Comparison of ENCODE assay signal across 8 mouse cellular contexts in genomic region chr17:44778141-44778540, GRCm38 (mm10). TPM values are rescaled to one million over a fixed set of nuclear protein-coding genes. Genes with fewer than 3 reads are reported as not detected.
DNase-seq lines count a peak whose midpoint lies in the region; ATAC-seq lines count a peak whose summit lies in the region.

No protein-coding gene starts in this region.

- H3K36me3 ChIP-seq in erythroblast, embryonic 14.5 days (ENCODE audit: control insufficient read depth): no peaks in the 10 kb centered on the region
- no peaks in the 10 kb centered on the region for H3K36me3 ChIP-seq in liver, embryonic 15.5 days (replicated peaks)

- no peak for ATAC-seq in erythroblast, adult 5-6 weeks (replicated peaks; ENCODE audit: low FRiP score, poor library complexity, severe bottlenecking)
- ATAC-seq in liver, embryonic 15.5 days (ENCODE audit: insufficient read depth): no peak

- peak overlapping the region; percentile 95 for H3K4me2 ChIP-seq in liver, embryonic 15.5 days

- peak; percentile 5 for DNase-seq in thymus, postnatal 14 days
- no peak for DNase-seq in thymus, postnatal 36 days
- DNase-seq in spleen, adult 18-20 months: no peak
- no peak for DNase-seq in yolk sac, embryonic 10.5 days (ENCODE audit: low spot score)
- DNase-seq in adrenal gland, postnatal 4 days (ENCODE audit: low spot score in 2 of 2): no peak

- no peak overlapping the region for H3K27ac ChIP-seq in liver, embryonic 15.5 days (replicated peaks)

- WGBS in liver, embryonic 15.5 days (ENCODE audit: insufficient replicate concordance): 55% methylated on average over 5 of the region's 5 CpGs

- H3K9me3 ChIP-seq in erythroblast, embryonic 14.5 days (ENCODE audit: control insufficient read depth, low read length): 0 out of 2 replicates have a peak, but pooled peaks cover 3% of the 10 kb centered on the region
- 0 out of 2 replicates have a peak, but pooled peaks cover 3% of the 10 kb centered on the region for H3K9me3 ChIP-seq in liver, embryonic 15.5 days (replicated peaks)

- no peak overlapping the region for H3K9ac ChIP-seq in liver, embryonic 15.5 days

- H3K4me1 ChIP-seq in erythroblast, embryonic 14.5 days (ENCODE audit: control insufficient read depth): peaks cover 15% of the 10 kb centered on the region
- H3K4me1 ChIP-seq in liver, embryonic 15.5 days (replicated peaks): peaks cover 18% of the 10 kb centered on the region

- H3K27me3 ChIP-seq in erythroblast, embryonic 14.5 days (ENCODE audit: control insufficient read depth): no peaks in the 10 kb centered on the region
- H3K27me3 ChIP-seq in liver, embryonic 15.5 days: no peaks in the 10 kb centered on the region

- H3K4me3 ChIP-seq in erythroblast, embryonic 14.5 days (replicated peaks): peak overlapping the region; percentile 90
- peak overlapping the region; percentile 93 for H3K4me3 ChIP-seq in liver, embryonic 15.5 days (replicated peaks)

RNA-seq across cellular contexts. Expression of gene Supt3, which starts 1.2 kb away (rescaled TPM):
- polyA plus RNA-seq in erythroblast, embryonic 14.5 days (2012): 0.62 and 1.0 TPM in 2 replicates
- 9.6 and 12.5 TPM in 2 replicates for total RNA-seq in erythroblast, adult 5-6 weeks (2015; ENCODE audit: low replicate concordance)
- 8.8 and 9.5 TPM in 2 replicates for total RNA-seq in erythroblast, adult 5-6 weeks (2017; ENCODE audit: low replicate concordance)
- polyA plus RNA-seq in liver, embryonic 15.5 days (2015; fragmentation: Nextera tagmentation; extraction: Ambion mirVana): 6.5 and 6.6 TPM in 2 replicates
- 10 to 100 TPM; 23.5 to 25.9 TPM for total RNA-seq in adrenal gland, postnatal 4 days (2021)

RNA-seq across cellular contexts. Expression of gene Runx2, which starts 36.5 kb away (rescaled TPM):
- 0.05 TPM in 1 of 2 replicates, not detected in the other for polyA plus RNA-seq in erythroblast, embryonic 14.5 days (2012)
- total RNA-seq in erythroblast, adult 5-6 weeks (2015; ENCODE audit: low replicate concordance): 3.3 and 15.0 TPM in 2 replicates
- total RNA-seq in erythroblast, adult 5-6 weeks (2017; ENCODE audit: low replicate concordance): 3.2 and 3.9 TPM in 2 replicates
- 0.56 and 0.98 TPM in 2 replicates for polyA plus RNA-seq in liver, embryonic 15.5 days (2015; fragmentation: Nextera tagmentation; extraction: Ambion mirVana)
- 1 to 10 TPM; 7.3 to 8.8 TPM for total RNA-seq in adrenal gland, postnatal 4 days (2021)
